Mouse (Mus musculus) mouse embryonic stem cell (cell line): ENCODE data around the gene Wbp11.

ENCODE experiments used
- in situ Hi-C, 2 experiments: fragments of 300-500 bp; cut with MboI; formaldehyde crosslinking; loops; 1 replicate in 1 of 2; 3 replicates in 1 of 2; pipeline ENCODE4 v1.14.3; 2019 to 2020; ENCODE audit warnings: low sequenced_read_pairs in 2 of 2, low pct_unique_long_range_greater_than_20kb in 1 of 2, mixed read lengths in 1 of 2; ENCODE audit not compliant: unreplicated experiment in 1 of 2

Gene Wbp11

DNA sequence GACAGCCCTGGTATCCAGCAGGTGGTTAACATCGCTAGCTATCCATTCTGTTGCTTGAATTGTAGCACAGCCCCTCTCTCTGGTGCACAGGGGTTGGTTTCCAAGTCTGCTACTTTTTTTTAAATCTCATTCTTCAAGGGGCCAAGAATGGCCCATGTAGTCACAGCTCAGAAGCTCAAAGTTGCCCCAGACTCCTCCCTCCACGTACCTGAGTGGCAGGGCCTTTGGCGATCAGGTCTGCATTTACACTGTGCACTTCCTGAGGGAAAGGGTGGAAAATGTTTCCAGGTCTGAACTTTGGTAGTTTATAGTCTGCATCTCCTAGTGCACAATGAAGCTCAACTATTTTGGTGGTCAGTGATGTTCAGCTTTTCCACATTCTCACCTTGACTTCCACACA is 19.2 kb upstream of the Wbp11 start:
- in situ Hi-C loops: no loop called here

DNA sequence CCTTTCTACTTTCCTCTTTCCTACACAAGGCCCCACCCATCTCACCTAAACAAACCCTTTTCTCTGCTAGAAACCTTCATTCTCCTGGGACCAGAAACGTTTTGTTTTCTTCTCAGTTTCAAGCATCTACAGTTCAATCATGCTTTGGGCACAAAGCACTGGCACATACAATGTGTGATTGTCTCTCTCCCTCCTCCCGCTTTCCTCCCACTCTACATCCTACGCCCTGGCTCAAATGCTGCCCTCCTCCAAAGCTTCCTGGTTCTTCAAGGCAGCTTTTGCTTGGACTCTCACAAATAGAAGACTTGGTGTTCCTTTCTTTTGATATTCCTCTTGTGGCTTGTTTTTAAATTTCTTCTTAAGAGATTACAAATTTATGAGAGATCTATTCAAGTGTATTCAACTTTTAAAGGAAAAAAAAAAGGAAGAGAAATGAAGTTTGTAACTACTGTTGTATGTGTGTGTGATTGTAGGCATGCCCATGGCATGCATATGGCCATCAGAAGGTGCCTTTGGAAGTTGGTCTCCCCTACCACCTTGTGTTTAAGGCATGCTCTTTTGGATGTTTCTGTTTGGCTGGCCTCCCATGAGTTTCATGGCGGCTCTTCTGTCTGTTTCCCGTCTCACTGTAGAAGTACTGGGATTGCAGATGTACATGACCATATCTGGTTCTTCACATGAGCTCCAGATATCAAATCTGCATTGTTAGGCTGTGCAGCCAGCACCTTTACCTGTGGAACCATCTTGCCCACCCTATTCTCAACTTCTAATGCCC is 17.9 kb upstream of the Wbp11 start:
- in situ Hi-C loops: no loop called here

DNA sequence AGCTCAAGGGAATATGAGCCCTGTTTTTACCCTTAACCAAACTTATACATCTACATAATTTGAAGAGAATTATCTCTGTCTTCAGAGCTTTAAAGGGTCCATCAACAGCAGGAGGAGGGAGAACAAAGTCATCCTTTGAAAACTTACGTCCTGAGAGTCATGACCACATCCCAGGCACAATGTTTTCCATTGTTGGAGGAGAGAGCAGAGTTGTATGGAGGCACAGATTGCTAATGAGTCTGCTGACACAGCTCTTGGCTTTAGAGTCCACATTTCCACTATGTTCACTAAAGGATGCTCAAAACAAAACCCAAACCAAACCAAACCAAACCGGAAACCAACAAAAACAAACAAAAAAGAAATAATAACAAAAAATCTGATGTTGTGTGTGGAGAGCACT is 16.9 kb upstream of the Wbp11 start:
- in situ Hi-C loops: no loop called here

DNA sequence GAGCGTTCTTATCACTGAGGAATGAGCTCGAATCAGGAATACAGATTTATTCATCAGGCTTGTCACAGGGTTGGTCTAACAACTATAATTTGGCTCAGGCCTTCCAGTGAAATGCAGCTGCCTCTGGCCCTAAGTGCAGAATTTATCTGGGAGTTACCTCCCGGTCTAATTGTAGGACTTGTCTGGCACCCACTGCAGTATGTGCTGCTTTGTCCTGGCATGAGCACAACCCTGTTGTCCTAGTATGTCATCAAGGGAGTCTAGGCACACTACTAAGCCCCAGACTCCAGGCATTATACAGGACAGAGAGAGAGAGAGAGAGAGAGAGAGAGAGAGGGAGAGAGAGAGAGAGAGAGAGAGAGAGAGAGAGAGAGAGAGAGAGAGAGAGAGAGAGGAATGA is 9.3 kb upstream of the Wbp11 start:
- in situ Hi-C loops: no loop called here

- in situ Hi-C loops: no loop called here
Observed at GRCm38 (mm10) chr6:136835352-136835751, 7.3 kb upstream of the Wbp11 start, which contains the start of gene Smco3. TSS of gene Smco3 (minus strand) at chr6:136835452.

DNA sequence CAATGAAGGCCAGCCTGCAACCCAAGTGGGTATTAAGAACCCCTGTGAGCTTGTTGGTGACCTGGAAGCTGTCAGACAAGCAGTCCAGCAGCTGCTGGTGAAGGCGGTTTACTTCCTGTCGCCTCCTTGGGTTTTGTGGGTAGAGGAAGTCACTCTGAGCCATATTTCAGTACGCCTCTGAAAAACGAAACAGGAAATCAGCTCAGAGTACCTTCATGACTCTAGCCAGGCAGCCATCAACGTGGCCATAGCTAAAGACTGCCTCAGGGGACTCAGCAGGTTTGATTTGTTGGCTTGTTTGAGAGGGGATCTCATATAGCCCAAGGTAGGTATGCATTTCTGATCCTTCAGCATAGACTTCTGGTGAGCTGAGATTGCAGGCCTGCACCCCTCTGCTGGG is 3.7 kb upstream of the Wbp11 start:
- in situ Hi-C loops: no loop called here

DNA sequence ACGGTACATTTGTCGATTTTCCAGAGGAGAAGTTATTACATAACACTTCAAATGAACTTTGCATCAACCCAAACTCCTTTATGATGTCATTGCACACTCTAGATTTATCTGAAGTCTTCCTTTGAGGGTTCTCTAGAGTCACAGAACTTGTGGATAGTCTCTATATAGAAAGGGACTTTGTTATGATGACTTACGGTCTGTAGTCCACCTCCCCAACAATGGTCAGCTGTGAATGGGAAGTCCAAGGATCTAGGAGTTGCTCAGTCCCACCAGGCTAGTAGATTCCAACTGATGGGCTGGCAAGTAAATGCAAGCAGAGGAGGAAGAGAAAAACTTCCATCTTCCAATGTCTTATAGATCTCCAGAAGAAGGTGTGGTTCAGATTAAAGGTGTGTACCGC is 648 bp upstream of the Wbp11 start:
- in situ Hi-C loops: no loop called here

- in situ Hi-C loops: no loop called here
Observed at GRCm38 (mm10) chr6:136827516-136827880, 535 bp downstream of the Wbp11 start, which contains the start of gene BC049715. TSS of gene BC049715 (plus strand) at chr6:136827626.

GRCm38 (mm10) chr6:136827116-136827515 is 917 bp downstream of the Wbp11 start:
- in situ Hi-C loops: no loop called here

DNA sequence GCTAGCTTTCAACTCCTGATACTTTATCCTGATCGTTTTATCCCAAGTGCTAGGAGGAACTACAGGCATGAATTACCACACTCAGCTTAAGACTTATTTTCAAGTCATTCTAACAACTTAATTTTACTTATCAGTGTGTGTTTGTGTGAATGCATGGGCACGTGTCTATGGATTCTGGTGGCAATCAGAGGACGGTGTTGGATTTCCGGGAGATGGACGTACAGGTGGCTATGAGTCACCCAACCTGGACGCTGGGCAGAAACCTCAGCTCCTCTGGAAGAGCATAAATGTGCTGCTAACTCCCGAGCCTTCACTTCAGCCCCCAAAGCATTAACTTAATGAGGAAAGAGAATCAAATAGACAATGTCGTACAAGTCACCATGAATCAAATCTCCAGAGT is 3.0 kb downstream of the Wbp11 start:
- in situ Hi-C loops: no loop called here

GRCm38 (mm10) chr6:136821086-136821485 is 6.9 kb downstream of the Wbp11 start:
- in situ Hi-C loops: no loop called here

DNA sequence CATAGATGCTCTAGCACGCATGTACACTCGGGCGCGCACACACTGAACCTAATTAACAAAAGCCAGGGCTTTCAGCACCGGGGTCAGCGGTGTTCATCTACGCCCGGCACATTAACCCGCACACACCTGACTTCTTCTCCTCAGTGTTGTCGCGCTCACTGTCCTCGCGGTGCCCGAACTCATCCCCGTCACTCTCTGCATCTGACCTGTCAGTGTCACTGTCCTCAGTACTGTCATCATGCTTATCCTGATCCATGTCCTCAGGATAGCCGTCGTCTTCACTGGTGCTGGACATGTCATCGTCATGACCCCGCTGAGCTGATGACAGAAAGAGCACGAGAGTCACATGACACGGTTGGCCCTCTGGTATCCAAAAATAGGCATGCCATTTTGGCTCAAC is 7.7 kb downstream of the Wbp11 start:
- in situ Hi-C loops: no loop called here

GRCm38 (mm10) chr6:136817549-136817948 is 10.5 kb downstream of the Wbp11 start:
- in situ Hi-C loops: no loop called here

- in situ Hi-C loops: no loop called here
Observed at GRCm38 (mm10) chr6:136816826-136817225, 11.2 kb downstream of the Wbp11 start.

DNA sequence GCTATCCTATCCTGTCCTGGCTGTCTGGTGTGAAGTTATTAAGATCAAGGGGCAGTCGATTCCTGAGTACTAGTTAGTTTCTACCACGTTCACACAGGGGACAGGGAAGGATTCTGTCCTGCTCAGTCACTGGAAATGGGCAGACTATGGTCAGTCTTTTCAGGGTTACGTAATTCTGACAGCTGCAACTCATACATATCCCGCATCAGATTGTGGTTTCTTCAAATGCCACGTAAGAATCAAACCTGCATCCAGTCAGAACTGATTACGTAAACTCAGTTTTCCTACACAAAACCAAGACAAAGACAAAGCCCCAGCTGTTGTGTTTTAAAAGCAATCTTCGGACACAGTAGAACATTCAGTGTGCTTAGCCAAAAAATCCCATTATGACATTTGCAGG is 12.7 kb downstream of the Wbp11 start:
- in situ Hi-C loops: no loop called here

GRCm38 (mm10) chr6:136813117-136813516 is 14.9 kb downstream of the Wbp11 start:
- in situ Hi-C loops: no loop called here

- in situ Hi-C loops: no loop called here
Observed at GRCm38 (mm10) chr6:136811196-136811595, 16.8 kb downstream of the Wbp11 start.

DNA sequence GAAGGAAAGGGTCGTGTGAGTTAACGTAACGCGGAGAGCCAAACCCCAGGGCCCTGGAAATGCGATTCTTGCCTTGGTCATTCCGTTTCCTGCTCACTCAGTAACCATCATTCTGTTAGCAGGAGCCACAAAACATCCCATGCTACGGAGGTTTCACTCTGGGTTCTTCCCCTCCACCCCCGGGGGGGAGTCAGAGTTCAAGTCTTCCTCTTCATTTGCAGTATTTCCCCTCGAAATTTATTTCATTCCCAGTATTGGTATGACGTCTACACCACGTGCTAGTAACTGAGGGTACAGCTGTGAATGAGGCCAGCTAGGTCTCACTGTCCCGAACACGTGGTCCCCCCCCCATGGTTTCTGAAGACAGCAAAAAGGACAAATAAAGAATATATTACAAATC is 18.4 kb downstream of the Wbp11 start:
- in situ Hi-C loops: no loop called here

- in situ Hi-C loops: no loop called here
Observed at GRCm38 (mm10) chr6:136809077-136809476, 19.0 kb downstream of the Wbp11 start.

DNA sequence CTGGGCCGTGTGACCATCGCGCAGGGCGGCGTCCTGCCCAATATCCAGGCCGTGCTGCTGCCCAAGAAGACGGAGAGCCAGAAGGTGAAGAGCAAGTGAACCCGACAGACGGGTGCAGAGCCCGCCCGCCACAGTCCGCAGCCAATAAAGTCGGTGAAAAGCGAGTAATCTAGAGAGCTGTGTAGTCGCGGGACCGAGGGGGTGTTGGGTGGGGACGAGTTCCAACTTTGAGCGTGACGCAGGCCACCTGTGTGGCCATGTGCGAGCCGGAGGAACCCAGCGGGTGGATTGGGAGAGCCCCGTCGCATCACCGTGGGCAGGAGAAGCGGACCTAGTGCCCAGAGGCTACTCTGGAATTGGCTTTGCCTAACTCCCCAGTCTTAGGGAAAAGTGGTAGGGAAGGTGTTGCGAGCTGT is 19.4 kb downstream of the Wbp11 start:
- in situ Hi-C loops: no loop called here

DNA sequence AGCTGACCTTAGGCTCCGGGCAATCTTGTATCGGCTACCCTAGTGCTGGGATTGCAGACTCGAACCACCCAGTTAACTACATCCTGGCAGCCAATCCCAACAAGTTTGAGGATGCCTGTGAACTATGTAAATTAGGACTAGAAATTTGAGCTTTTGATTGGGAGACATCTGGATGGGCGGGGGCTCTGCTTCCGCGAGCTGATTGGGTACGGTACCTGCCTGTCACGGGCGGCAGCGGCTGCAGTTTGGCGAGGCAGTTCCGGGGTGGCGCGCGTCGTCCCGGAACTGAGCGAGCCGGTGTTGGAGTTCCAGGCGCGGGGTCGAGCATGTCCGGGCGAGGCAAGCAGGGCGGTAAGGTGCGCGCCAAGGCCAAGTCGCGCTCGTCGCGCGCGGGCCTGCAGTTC is 20.0 kb downstream of the Wbp11 start, which contains the start of gene H2afj:
Gene H2afj (plus strand): TSS at position 231 of the 404 bp plus-strand sequence.
- in situ Hi-C loops: no loop called here
